Mouse (Mus musculus): ENCODE results near the gene Trp53. TPM values are rescaled to one million over a fixed set of nuclear protein-coding genes. Genes with fewer than 3 reads are reported as not detected.
A peak's percentile ranks its signal among the peaks of the same experiment; 100 is the strongest.

Trp53 gene
- total and polyA plus RNA-seq, 3 experiments: 76.4 to 212 TPM; not detected in 1

DNA sequence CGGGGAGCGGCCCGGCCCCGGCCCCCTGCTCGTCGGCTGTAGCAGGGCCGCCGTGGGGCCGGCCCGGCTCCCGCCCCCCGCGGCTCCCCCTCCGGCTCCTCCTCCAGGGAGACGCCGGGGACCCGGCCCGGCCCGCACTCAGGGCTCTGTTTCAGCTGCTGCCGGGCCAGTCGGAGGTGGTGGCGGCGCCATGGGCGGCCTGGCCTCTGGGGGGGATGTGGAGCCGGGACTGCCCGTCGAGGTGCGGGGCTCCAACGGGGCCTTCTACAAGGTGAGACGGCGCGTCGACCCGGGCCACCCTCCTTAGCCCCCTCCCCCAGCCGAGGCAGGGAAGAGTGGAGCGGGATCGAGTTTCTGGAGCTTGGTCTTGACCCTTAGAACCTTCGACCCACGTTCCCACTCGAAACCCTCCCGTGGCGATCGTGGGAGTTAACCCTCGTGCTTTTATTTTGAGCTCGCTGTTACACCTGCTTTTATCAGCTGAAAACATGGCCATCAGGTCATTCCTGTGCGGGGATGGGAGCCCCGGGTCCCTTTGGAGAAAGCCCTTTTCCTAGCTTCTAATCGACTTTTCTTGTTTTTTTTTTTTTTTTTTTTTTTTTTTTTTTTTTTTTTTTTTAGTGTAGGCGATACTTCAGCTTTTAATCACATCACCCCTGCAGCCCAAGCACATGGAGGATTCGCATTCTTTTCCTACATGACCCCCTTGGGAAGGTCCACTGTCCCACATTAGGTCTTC is 53.1 kb downstream of the Trp53 start:
- Histone ChIP-seq H3K36me3 (ENCODE audit: control insufficient read depth in 1 of 2, insufficient read depth in 2 of 2, low read length in 2 of 2) (peaks cover 15 to 39% of the 10 kb centered on the region in 2 experiments), H3K9me3 (replicated peaks; ENCODE audit: insufficient read depth, low read length) (no peaks in the 10 kb centered on the region), H3K27ac (ENCODE audit: control insufficient read depth, low read depth, low read length) (peak overlapping the region; percentile 55), H3K79me2 (ENCODE audit: control insufficient read depth, insufficient read depth, low read length, poor library complexity) (peaks cover 43% of the 10 kb centered on the region), H3K4me3 (ENCODE audit: control insufficient read depth in 1 of 2, insufficient read depth in 1 of 2, low read depth in 2 of 2, low read length in 2 of 2) (peak overlapping the region; percentile 57 to 84), H3K9ac (ENCODE audit: control insufficient read depth, low read depth, low read length, poor library complexity, severe bottlenecking) (peak overlapping the region; percentile 99), H3K27me3 (ENCODE audit: control insufficient read depth in 1 of 2, insufficient read depth in 2 of 2, low read length in 2 of 2) (no peaks in the 10 kb centered on the region), H3K4me1 (ENCODE audit: control insufficient read depth in 1 of 2, insufficient read depth in 2 of 2, low read length in 2 of 2) (peaks cover 19 to 27% of the 10 kb centered on the region in 2 experiments)
- TF ChIP-seq CHD1 (IDR thresholded peaks at IDR 0.05; ENCODE audit: low read depth, low read length) (peak; percentile 89; the same call in 1 of the 2 replicates), UBTF (IDR thresholded peaks at IDR 0.05; ENCODE audit: borderline replicate concordance, insufficient read depth, low read depth, low read length) (peak; percentile 79; the same call in 1 of the 2 replicates), MAZ (IDR thresholded peaks at IDR 0.05; ENCODE audit: low read depth, low read length) (peak; percentile 70; the same call in 1 of the 2 replicates), NELFE (IDR thresholded peaks at IDR 0.05; ENCODE audit: low read depth, low read length) (no peak; the same call in 1 of the 2 replicates), USF1 (IDR thresholded peaks at IDR 0.05; ENCODE audit: low read depth, low read length) (no peak), EP300 (IDR thresholded peaks at IDR 0.05; ENCODE audit: low read depth in 1 of 2, low read length in 2 of 2) (0 out of 4 replicates have a peak, but pooled peaks of 1 of the 2 experiments have one; percentile 17), ZKSCAN1 (IDR thresholded peaks at IDR 0.05; ENCODE audit: low read depth, low read length) (no peak), MXI1 (IDR thresholded peaks at IDR 0.05; ENCODE audit: low read depth, low read length) (peak; percentile 75), TBP (IDR thresholded peaks at IDR 0.05; ENCODE audit: low read depth, low read length) (0 out of 2 replicates have a peak, but pooled peaks have one; percentile 16), ZNF384 (IDR thresholded peaks at IDR 0.05; ENCODE audit: low read depth, low read length) (peak; percentile 75), E2F4 (IDR thresholded peaks at IDR 0.05; ENCODE audit: borderline replicate concordance, low read depth, low read length) (no peak), MAX (IDR thresholded peaks at IDR 0.05; ENCODE audit: low read length) (peak; percentile 68), ZC3H11A (IDR thresholded peaks at IDR 0.05; ENCODE audit: low read depth, low read length) (no peak), KAT2A (conservative IDR thresholded peaks at IDR 0.05; ENCODE audit: low read depth, low read length) (no peak)
- peak; percentile 68 for DNase-seq (ENCODE audit: low read depth, low spot score)

DNA sequence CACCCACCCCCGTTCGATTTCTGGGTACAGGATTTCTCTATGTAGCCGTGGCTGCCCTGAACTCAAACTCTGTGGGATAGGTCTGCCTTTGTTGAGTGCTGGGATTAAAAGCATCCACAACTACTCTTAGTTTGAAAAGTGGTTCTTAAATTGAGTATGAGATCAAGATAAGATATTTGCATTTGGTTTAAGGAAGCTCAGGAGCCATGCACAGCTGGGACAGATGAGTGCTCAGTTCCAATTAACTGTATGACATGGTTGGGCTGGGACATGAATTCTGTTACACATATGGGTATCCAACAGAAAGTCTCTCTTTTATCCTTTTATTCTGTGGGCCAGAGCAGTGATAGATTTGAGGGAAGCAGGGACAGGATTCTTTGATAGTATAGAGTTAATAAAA is 55.3 kb downstream of the Trp53 start:
- H3K36me3 ChIP-seq (ENCODE audit: control insufficient read depth in 1 of 2, insufficient read depth in 2 of 2, low read length in 2 of 2): peaks cover 28 to 39% of the 10 kb centered on the region in 2 experiments
- H3K9me3 ChIP-seq (replicated peaks; ENCODE audit: insufficient read depth, low read length): no peaks in the 10 kb centered on the region
- no peaks in the 10 kb centered on the region for H3K27me3 ChIP-seq (ENCODE audit: control insufficient read depth in 1 of 2, insufficient read depth in 2 of 2, low read length in 2 of 2)
- peak; percentile 53 for DNase-seq (ENCODE audit: low read depth, low spot score)
- H3K79me2 ChIP-seq (ENCODE audit: control insufficient read depth, insufficient read depth, low read length, poor library complexity): peaks cover 44% of the 10 kb centered on the region
- peaks cover 19 to 27% of the 10 kb centered on the region in 2 experiments for H3K4me1 ChIP-seq (ENCODE audit: control insufficient read depth in 1 of 2, insufficient read depth in 2 of 2, low read length in 2 of 2)
- no peak for TF ChIP-seq NRF1 (IDR thresholded peaks at IDR 0.05; ENCODE audit: insufficient read depth, low read depth, low read length, poor library complexity, severe bottlenecking)
- TF ChIP-seq GATA1 (IDR thresholded peaks at IDR 0.05; ENCODE audit: low read depth, low read length): peak; percentile 68
- TF ChIP-seq CHD2 (IDR thresholded peaks at IDR 0.05; ENCODE audit: low read length): no peak
- 0 out of 2 replicates have a peak, but pooled peaks have one; percentile 47 for TF ChIP-seq ETS1 (IDR thresholded peaks at IDR 0.05; ENCODE audit: low read depth, low read length)
- TF ChIP-seq MXI1 (IDR thresholded peaks at IDR 0.05; ENCODE audit: low read depth, low read length): peak; percentile 36; the same call in 1 of the 2 replicates
- TF ChIP-seq SIN3A (IDR thresholded peaks at IDR 0.05; ENCODE audit: low read length): peak; percentile 77
- no peak for TF ChIP-seq CTCF (IDR thresholded peaks at IDR 0.05 in 2 of 3, conservative IDR thresholded peaks at IDR 0.05 in 1 of 3; ENCODE audit: control insufficient read depth in 1 of 3, insufficient read depth in 1 of 3, low read depth in 2 of 3, low read length in 3 of 3, poor library complexity in 1 of 3, severe bottlenecking in 1 of 3)
- no peak for TF ChIP-seq ZNF384 (IDR thresholded peaks at IDR 0.05; ENCODE audit: low read depth, low read length)
- H3K4me3 ChIP-seq (ENCODE audit: control insufficient read depth in 1 of 2, insufficient read depth in 1 of 2, low read depth in 2 of 2, low read length in 2 of 2): no peak overlapping the region
- H3K9ac ChIP-seq (ENCODE audit: control insufficient read depth, low read depth, low read length, poor library complexity, severe bottlenecking): peak overlapping the region; percentile 37
- no peak overlapping the region for H3K27ac ChIP-seq (ENCODE audit: control insufficient read depth, low read depth, low read length)

Data from MEL (cell line).